Mouse (Mus musculus) E14TG2a.4 (cell line): ENCODE data around the gene Nifk.

Source experiments
- H3K27me3 ChIP-seq: 2 replicates; pipeline ENCODE4 v1.6.1; 2014; ENCODE audit warnings: low read length, control low read depth; ENCODE audit not compliant: insufficient read depth
- H3K36me3 ChIP-seq: 2 replicates; pipeline ENCODE4 v1.6.1; 2014; ENCODE audit warnings: low read length, control low read depth; ENCODE audit not compliant: insufficient read depth
- H3K4me1 ChIP-seq: replicated peaks from 2 replicates; pipeline ENCODE4 v1.6.1; 2014; ENCODE audit warnings: low read depth, low read length, control low read depth
- H3K4me3 ChIP-seq: replicated peaks from 2 replicates; pipeline ENCODE4 v1.5.1; 2014; ENCODE audit warnings: mild to moderate bottlenecking, low read length
- H3K9me3 ChIP-seq: 2 replicates; pipeline ENCODE4 v1.6.1; 2014; ENCODE audit warnings: low read length, control low read depth
- CTCF ChIP-seq: conservative IDR thresholded peaks from 2 replicates; pipeline ENCODE4 v1.5.1; 2014; ENCODE audit warnings: low read length
- NANOG ChIP-seq: IDR thresholded peaks from 2 replicates; pipeline ENCODE4 v1.6.1; 2014; ENCODE audit warnings: borderline replicate concordance, low read length, mixed read lengths
- POU5F1 ChIP-seq: IDR thresholded peaks from 2 replicates; pipeline ENCODE4 v1.6.1; 2014; ENCODE audit warnings: low read length, borderline replicate concordance

Gene Nifk

GRCm38 (mm10) chr1:118311622-118312326 lies 9.9 kb upstream of the Nifk start, which contains the start of gene Tsn:
Tsn (minus strand) TSS chr1:118311739.
- Histone ChIP-seq H3K4me1 (peaks cover 16% of the 10 kb centered on the region), H3K36me3 (peaks cover 17% of the 10 kb centered on the region), H3K9me3 (no peaks in the 10 kb centered on the region), H3K27me3 (0 out of 2 replicates have a peak, but pooled peaks cover 4% of the 10 kb centered on the region), H3K4me3 (peak within 1 kb of the TSS; percentile 99)
- TF ChIP-seq POU5F1 = no peak
- TF ChIP-seq CTCF = no peak
- TF ChIP-seq NANOG = no peak

GRCm38 (mm10) chr1:118320696-118321095 lies 943 bp upstream of the Nifk start:
- Histone ChIP-seq H3K36me3 (peaks cover 30% of the 10 kb centered on the region), H3K4me3 (no peak overlapping the region), H3K9me3 (no peaks in the 10 kb centered on the region), H3K4me1 (peaks cover 40% of the 10 kb centered on the region), H3K27me3 (peaks cover 18% of the 10 kb centered on the region)
- no peak for TF ChIP-seq NANOG
- TF ChIP-seq CTCF = peak; percentile 92

GRCm38 (mm10) chr1:118334749-118335713 lies 13.4 kb downstream of the Nifk start:
- Histone ChIP-seq H3K27me3 (no peaks in the 10 kb centered on the region), H3K4me1 (peaks cover 39% of the 10 kb centered on the region), H3K4me3 (no peak overlapping the region), H3K36me3 (peaks cover 56% of the 10 kb centered on the region), H3K9me3 (no peaks in the 10 kb centered on the region)
- TF ChIP-seq NANOG = no peak
- no peak for TF ChIP-seq POU5F1
- TF ChIP-seq CTCF = no peak

GRCm38 (mm10) chr1:118335847-118336246 lies 14.2 kb downstream of the Nifk start:
- Histone ChIP-seq H3K36me3 (peaks cover 48% of the 10 kb centered on the region), H3K27me3 (no peaks in the 10 kb centered on the region), H3K4me1 (peaks cover 39% of the 10 kb centered on the region), H3K9me3 (no peaks in the 10 kb centered on the region), H3K4me3 (no peak overlapping the region)
- TF ChIP-seq NANOG = no peak
- TF ChIP-seq POU5F1 = no peak
- no peak for TF ChIP-seq CTCF

GRCm38 (mm10) chr1:118337921-118338320 lies 16.3 kb downstream of the Nifk start:
- H3K9me3 ChIP-seq = no peaks in the 10 kb centered on the region
- peaks cover 40% of the 10 kb centered on the region for H3K4me1 ChIP-seq
- TF ChIP-seq POU5F1 (no peak), CTCF (no peak), NANOG (no peak)
- no peak overlapping the region for H3K4me3 ChIP-seq
- H3K36me3 ChIP-seq = peaks cover 27% of the 10 kb centered on the region
- H3K27me3 ChIP-seq = no peaks in the 10 kb centered on the region

GRCm38 (mm10) chr1:118343649-118344435 lies 22.2 kb downstream of the Nifk start:
- peaks cover 31% of the 10 kb centered on the region for H3K4me1 ChIP-seq
- no peaks in the 10 kb centered on the region for H3K27me3 ChIP-seq
- no peak for TF ChIP-seq POU5F1
- TF ChIP-seq CTCF = no peak
- TF ChIP-seq NANOG = no peak
- no peak overlapping the region for H3K4me3 ChIP-seq
- H3K36me3 ChIP-seq = no peaks in the 10 kb centered on the region
- peaks cover 8% of the 10 kb centered on the region for H3K9me3 ChIP-seq

GRCm38 (mm10) chr1:118349922-118350321 lies 28.3 kb downstream of the Nifk start:
- no peaks in the 10 kb centered on the region for H3K4me1 ChIP-seq
- TF ChIP-seq CTCF (no peak), NANOG (no peak), POU5F1 (no peak)
- H3K36me3 ChIP-seq = no peaks in the 10 kb centered on the region
- H3K27me3 ChIP-seq = no peaks in the 10 kb centered on the region
- no peak overlapping the region for H3K4me3 ChIP-seq
- H3K9me3 ChIP-seq = peaks cover 8% of the 10 kb centered on the region
